12 mouse cellular contexts compared by ENCODE assay signal in the genomic region with DNA sequence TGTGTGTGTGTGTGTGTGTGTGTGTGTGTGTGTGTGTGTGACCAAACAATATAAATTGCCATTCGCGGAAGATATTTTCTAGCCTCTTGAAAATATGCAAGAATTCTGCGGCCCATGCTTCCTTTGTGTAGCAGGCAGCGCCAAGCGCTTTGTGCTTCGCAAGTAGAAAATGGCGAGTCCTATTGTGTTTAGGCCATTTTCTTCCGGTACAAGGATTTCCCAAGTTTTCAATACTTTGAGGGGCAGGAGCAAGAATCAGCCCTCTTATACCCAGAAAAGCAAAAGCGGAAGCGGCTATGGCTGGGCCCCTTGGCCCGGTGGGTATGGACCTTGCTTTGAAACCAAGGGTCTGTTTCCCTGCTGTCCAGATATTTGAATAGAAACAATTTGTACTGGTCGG.
DNase-seq lines count a peak whose midpoint lies in the region; ATAC-seq lines count a peak whose summit lies in the region.
"Had no signal": no experiment of that assay in that cellular context is flagged by ENCODE, and none has a peak within 500 bp of the region (broad histone marks: within the 10 kb centered on the region; RNA-seq: fewer than 3 reads in every experiment).

No protein-coding gene starts in this region.

- peaks cover 23% of the 10 kb centered on the region for H3K4me1 ChIP-seq in embryonic facial prominence, embryonic 10.5 days
- peaks cover 21% of the 10 kb centered on the region for H3K4me1 ChIP-seq in hindbrain, embryonic 12.5 days
- H3K4me1 ChIP-seq in neural tube, embryonic 12.5 days = peaks cover 14% of the 10 kb centered on the region

- H3K4me2 ChIP-seq in hindbrain, embryonic 12.5 days (replicated peaks) = peak overlapping the region; percentile 91
- peak overlapping the region; percentile 98 for H3K4me2 ChIP-seq in neural tube, embryonic 12.5 days (replicated peaks)
- H3K4me2 ChIP-seq: limb, embryonic 15.5 days had no signal

- peak; percentile 21 for DNase-seq in cerebellum, adult 9-11 months
- no peak for DNase-seq in cerebellum, adult 8-10 months
- peak; percentile 19 for DNase-seq in embryonic facial prominence, embryonic 10.5 days (ENCODE audit: low spot score)
- DNase-seq in ovary, postnatal 10 days (ENCODE audit: low spot score) = no peak
- DNase-seq in lung, postnatal 4 days = no peak
- DNase-seq in lung, postnatal 14 days = no peak
- DNase-seq: kidney, adult 2 months had no signal

- H3K4me3 ChIP-seq in embryonic facial prominence, embryonic 10.5 days = peak overlapping the region; percentile 55
- peak overlapping the region; percentile 68 for H3K4me3 ChIP-seq in hindbrain, embryonic 12.5 days
- H3K4me3 ChIP-seq in neural tube, embryonic 12.5 days = peak overlapping the region; percentile 69
- H3K4me3 ChIP-seq: heart, embryonic 10.5 days; limb, embryonic 15.5 days had no signal

- no peaks in the 10 kb centered on the region for H3K9me3 ChIP-seq in embryonic facial prominence, embryonic 10.5 days
- no peaks in the 10 kb centered on the region for H3K9me3 ChIP-seq in hindbrain, embryonic 12.5 days (replicated peaks)
- no peaks in the 10 kb centered on the region for H3K9me3 ChIP-seq in neural tube, embryonic 12.5 days
- H3K9me3 ChIP-seq: heart, embryonic 10.5 days; limb, embryonic 15.5 days had no signal

- ATAC-seq in hindbrain, embryonic 12.5 days (ENCODE audit: low FRiP score) = no peak
- ATAC-seq in neural tube, embryonic 12.5 days (ENCODE audit: low FRiP score, low read depth) = no peak
- ATAC-seq: lung, postnatal 0 days had no signal

- WGBS in embryonic facial prominence, embryonic 10.5 days = 2% methylated on average over 12 of the region's 12 CpGs
- 0% methylated on average over 12 of the region's 12 CpGs for WGBS in hindbrain, embryonic 12.5 days
- under 1% methylated on average over 12 of the region's 12 CpGs for WGBS in neural tube, embryonic 12.5 days

- H3K36me3 ChIP-seq in embryonic facial prominence, embryonic 10.5 days (replicated peaks) = no peaks in the 10 kb centered on the region
- no peaks in the 10 kb centered on the region for H3K36me3 ChIP-seq in hindbrain, embryonic 12.5 days
- H3K36me3 ChIP-seq in neural tube, embryonic 12.5 days = peaks cover 8% of the 10 kb centered on the region; the same call in 1 of the 2 replicates
- H3K36me3 ChIP-seq: heart, embryonic 10.5 days; limb, embryonic 15.5 days had no signal

- peak overlapping the region; percentile 92 for H3K9ac ChIP-seq in hindbrain, embryonic 12.5 days
- H3K9ac ChIP-seq in neural tube, embryonic 12.5 days = peak overlapping the region; percentile 98
- H3K9ac ChIP-seq: limb, embryonic 15.5 days had no signal

- peak overlapping the region; percentile 85 for H3K27ac ChIP-seq in embryonic facial prominence, embryonic 10.5 days (replicated peaks)
- peak overlapping the region; percentile 100 for H3K27ac ChIP-seq in hindbrain, embryonic 12.5 days
- peak overlapping the region; percentile 100 for H3K27ac ChIP-seq in neural tube, embryonic 12.5 days
- H3K27ac ChIP-seq: heart, embryonic 10.5 days; limb, embryonic 15.5 days had no signal

- H3K27me3 ChIP-seq in embryonic facial prominence, embryonic 10.5 days (replicated peaks; ENCODE audit: low read depth, poor library complexity, severe bottlenecking) = peaks cover 100% of the 10 kb centered on the region
- H3K27me3 ChIP-seq in hindbrain, embryonic 12.5 days = peaks cover 12% of the 10 kb centered on the region
- H3K27me3 ChIP-seq in neural tube, embryonic 12.5 days (replicated peaks) = 0 out of 2 replicates have a peak, but pooled peaks cover 4% of the 10 kb centered on the region

Comparison
In these comparisons a context has a peak if more than half of its experiments do, and no peak if none do; other contexts are left out.
1. DNase-seq: peak in cerebellum, adult 9-11 months (single experiment) and embryonic facial prominence, embryonic 10.5 days (single experiment); none in cerebellum, adult 8-10 months (single experiment), ovary, postnatal 10 days (single experiment), lung, postnatal 4 days (0 of 2) and lung, postnatal 14 days (single experiment).
2. Peak in every context shown above with its lines, with median percentiles within 50 percentile points of each other: H3K27ac ChIP-seq and H3K4me3 ChIP-seq.